Mouse (Mus musculus) natural killer cell, adult 2 months (primary cell): ENCODE data around the gene Pard3.

Source experiments
- DNase-seq, 2 experiments: peaks; one replicate each; pipeline ENCODE4 v3.0.0; 2022; ENCODE audit warnings: low spot score in 2 of 2

Pard3 gene

DNA sequence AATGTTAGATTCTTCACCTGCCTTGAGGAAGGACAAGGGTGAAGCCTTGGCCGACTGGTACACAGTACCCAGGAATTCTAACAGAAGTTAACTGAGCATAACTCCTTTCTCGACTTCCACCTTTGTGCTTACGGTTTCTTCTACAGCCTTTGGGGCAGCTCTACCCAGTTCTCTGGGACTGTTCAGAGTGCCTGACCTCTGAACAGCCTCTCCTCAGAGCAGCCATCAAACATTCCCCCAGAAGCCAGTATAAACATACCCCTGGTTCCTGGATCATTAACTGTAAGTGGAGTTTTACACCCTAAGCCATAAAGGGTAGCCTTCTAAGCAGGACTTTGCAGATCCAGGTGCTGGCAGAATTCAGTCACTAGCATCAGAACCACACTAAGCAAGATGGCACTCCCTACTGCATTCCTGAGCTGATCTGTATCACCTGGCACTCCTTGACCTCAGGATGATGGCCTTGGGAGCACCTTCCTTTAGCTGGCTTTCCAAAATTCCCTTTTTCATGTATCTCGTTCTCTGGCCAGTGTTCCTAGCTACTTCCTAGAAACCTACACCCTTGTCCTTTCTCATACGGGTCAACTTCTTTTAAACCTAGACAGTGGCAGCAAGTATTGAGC is 374.0 kb downstream of the Pard3 start:
- DNase-seq: no peak

DNA sequence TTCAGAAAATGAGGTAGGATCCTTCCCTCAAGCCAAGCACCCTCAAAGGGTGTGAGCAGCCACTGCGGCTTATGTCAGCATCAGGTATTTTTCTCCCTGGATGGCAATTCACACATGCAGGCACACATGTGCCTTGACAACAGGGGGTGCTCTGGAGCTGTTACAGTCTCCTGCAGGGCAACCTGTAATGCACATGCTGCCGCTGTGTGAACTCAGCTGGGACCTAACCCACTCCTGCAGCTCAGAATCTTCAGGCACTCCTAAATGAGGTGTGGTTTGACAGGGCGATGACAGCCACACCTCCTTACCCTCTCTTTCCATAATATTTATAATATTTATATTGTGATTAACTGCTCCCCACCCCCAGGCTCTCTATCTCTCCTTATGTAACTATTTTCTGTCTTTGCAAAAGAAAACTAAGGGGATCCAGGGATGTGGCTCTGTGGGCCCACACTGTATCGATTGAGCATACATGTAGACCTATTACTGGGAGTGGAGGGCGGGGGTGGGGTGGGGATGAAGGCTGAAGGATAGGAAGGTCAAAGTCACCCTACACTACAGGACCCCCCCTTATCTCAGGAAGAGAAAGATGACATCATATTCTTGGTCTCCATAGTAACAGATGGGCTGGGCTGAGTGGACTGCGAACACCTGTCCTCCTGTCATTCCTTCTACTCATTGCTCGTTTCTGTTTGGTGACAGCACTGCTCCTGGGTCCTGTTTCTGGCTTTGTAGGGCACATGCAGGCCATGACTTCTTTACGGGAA is 375.1 kb downstream of the Pard3 start:
- peak in 1 of 2 experiments; percentile 21 for DNase-seq

- DNase-seq: no peak
These were observed 375.9 kb downstream of the Pard3 start for GRCm38 (mm10) chr8:127439392-127440160.

DNA sequence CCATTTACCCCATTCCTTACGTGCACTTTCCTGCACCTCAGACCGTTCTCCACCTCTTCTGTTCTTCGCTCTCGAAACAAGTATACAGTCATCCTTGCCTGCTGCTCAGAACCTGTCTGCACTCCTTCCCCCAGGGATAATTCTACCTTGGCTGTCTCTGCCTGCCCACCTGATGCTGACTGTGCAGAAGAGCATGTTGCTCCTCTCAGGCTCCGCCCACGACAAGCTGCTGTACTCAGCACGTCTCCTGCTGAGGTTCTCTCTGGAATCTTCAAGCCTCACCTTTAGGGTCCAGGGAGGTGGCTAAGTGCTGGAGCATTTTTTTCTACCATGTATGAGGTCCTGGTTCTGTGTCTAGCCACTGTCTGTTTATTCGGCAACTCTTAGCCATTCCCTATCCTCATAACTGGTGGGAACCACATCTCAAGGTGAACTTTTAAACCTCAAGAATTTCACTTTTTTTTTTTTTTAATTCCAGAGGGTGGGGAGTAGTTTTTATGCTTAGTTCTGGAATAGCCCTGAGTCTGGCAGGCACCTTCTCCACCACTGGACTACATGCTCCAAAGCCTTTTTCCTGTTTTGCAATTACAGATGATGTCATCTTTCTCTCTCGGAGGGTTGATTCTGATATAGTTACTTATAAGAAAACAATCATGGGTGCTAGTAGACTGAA is 376.6 kb downstream of the Pard3 start:
- DNase-seq: no peak

DNA sequence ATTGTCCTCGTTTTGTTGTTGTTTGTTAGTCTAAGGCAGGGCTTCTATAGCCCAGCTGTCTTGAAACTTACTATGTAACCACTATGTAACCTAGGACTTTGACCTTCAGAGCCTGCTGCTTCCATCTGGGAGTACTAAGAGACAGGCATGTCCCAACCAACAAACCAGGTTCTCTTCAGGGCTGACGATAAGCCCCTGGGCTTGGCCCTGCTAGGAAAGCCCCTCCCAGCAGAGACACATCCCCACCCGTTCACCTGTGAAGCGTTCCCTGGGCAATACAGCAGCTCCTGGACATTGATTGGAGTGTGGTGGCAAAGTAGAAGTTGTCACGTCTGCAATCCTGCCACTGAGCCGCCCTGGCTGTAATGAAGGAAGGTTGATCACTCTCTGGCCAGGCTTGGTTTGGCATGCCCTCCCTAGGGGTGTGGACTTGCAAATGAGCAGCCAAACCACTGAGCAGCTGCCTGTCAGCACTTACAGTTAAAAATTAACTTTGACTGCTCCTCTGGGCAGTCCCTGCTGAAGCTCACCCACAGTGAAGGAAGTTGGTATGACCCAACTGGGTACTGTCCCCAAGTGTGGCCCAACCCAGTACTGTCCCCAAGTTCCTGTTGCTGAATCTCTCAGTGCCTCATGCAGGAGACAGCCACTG is 377.3 kb downstream of the Pard3 start:
- DNase-seq: peak in 1 of 2 experiments; percentile 54

GRCm38 (mm10) chr8:127447401-127447800 is 383.7 kb downstream of the Pard3 start:
- no peak for DNase-seq

GRCm38 (mm10) chr8:127449066-127449840 is 385.6 kb downstream of the Pard3 start:
- DNase-seq: no peak

DNA sequence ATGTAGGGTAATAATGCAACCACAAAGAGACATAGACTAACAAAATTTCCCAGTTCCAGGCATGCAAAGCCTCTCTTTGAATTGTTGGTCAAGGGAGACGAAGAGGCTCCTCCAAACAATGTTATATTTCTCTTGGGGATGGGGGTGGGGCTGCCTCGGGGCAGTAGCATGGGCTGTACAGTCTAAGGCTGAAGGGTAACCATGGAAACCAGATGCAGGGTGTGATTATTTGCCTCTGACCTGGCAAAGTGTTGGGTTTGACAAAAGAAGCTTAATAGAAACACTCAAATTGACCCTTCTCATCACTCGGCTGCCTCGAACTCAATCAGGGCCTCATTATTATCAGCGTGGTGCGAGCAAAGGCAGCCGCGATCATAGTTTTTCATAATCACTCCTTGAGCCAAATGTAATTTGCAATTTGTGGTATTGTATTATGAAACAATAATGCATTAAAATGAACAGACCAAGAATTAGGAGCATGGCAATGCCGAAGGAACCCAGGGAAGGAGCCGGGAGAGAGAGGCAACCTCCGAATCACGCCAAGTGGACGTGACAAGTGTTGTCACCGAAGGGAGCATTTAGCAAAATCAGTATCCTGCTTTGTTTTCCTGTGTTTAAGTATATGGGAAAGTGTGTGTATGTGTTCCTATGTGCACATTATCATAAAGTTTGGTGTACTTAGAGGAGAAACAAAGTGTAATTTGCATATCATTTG is 387.4 kb downstream of the Pard3 start:
- no peak for DNase-seq

GRCm38 (mm10) chr8:127452364-127452763 is 388.7 kb downstream of the Pard3 start:
- no peak for DNase-seq

DNA sequence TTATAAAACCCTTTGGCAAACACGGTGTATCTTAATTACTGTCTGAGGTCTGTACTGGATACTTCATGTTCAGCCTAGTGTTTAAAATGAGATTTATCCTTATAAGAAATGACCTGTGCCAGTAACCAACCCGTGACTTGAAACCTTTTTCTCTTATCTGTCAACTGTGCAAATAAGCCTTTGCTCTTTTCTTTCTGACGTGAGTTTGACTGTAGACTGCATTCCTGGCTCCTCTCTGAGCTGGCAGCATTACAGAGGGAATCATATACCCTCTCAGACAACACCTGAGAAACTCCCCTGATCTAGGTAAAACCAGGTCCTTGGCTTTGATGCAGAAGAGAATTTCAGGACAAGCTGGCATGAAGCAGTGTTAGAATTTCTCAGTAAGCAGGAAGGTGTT is 394.2 kb downstream of the Pard3 start:
- DNase-seq: no peak

DNA sequence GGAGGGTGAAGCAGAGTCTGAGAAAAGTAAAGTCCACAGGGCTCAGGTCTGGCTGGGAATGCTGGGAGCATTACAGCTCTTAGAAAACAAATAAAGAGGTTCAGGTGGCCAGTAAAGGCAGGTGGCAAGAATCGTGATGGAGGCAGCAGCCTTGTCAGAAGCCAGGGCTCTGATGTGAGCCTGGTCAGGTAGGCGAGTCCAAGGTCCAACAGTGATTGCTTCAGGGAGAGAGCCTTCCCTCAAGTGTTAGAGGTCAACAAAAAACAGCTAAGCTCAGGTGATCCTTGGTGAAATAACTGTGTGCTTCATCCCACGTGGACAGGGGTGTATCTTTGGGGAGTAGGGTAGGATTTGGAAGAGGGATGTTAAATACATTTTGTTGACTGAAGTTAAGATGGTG is 397.5 kb downstream of the Pard3 start:
- DNase-seq: no peak

DNA sequence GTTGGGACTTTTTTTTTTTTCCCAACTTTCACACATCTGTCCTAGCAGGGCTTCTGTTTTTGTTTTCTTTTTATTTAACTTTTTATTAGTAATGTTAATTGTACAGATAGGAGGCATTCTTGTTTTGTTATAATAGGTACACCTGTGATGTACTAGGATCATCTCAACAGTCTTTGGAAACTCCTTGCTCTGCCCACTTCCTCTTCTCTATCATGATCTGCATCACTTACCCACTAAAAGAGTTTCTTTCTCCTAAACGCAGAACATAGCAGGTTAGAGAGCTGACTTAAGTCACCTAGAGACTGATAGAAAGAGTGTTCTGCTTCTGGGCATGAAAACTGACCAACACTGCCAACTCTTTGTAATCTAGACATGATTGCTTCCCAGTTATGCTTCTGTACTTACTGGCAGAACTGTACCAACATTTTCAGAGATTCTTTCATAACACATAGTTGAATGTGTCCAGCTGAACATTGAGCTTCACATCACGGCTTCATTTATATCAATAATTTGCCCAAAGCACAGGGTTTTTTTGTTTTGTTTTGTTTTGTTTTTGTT is 398.8 kb downstream of the Pard3 start:
- no peak for DNase-seq

- DNase-seq: no peak
These were observed 400.6 kb downstream of the Pard3 start for GRCm38 (mm10) chr8:127464300-127464699.

- no peak for DNase-seq
These were observed 408.5 kb downstream of the Pard3 start for GRCm38 (mm10) chr8:127472204-127472603.

DNA sequence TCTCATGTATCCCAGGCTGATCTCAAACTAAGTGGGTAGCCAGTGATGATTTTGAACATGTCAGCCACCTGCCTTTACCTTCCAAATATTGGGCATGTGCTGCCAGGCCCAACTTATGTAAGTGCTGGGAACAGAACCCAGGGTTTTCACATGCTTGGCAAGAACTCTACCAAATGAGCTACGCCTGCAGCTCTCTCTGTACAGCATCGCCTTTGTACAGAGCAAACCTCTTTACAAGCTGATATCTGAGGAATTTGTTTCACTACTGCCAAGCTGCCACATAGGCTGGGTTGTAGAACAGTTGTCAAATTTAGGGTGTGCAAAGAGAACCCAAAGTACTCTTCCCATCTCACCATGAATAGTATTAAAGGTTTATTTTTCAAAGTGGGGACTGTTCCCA is 416.3 kb downstream of the Pard3 start:
- no peak for DNase-seq

GRCm38 (mm10) chr8:127485618-127486017 is 421.9 kb downstream of the Pard3 start:
- DNase-seq: no peak

DNA sequence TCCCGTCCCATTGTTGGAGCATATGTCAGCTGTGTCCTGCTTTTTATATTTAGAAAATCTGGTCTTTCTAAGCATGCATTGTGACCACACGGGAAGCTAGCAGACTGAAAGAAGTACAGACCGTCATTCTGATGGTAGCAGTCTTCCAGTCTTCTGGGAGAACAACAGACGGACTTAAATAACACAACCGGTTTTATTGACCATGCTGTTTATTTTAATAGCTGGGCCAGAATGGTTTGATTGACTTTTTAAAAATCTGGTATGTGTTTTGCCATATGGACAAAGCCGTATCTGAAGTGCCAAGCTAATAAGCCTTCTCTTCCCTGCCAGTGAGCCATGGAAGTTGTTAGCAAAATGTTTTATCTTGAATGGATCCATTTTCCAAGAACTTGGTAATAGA is 428.3 kb downstream of the Pard3 start:
- DNase-seq: no peak

GRCm38 (mm10) chr8:127495226-127495780 is 431.6 kb downstream of the Pard3 start:
- DNase-seq: no peak

GRCm38 (mm10) chr8:127498997-127499719 is 435.5 kb downstream of the Pard3 start:
- no peak for DNase-seq
